Mouse (Mus musculus) hindbrain, embryonic 14.5 days (tissue): ENCODE data around the gene Gm17428. TPM values are rescaled to one million over a fixed set of nuclear protein-coding genes. Genes with fewer than 3 reads are reported as not detected.

Experiments used
- ATAC-seq: fragments of 200-750 bp; cut with Nextera tagmentation; 2 replicates; pipeline ENCODE4 v1.8.0; 2017; ENCODE audit warnings: moderate number of reproducible peaks, mild to moderate bottlenecking, moderate TSS enrichment, moderate library complexity; ENCODE audit not compliant: low FRiP score
- DNase-seq: peaks from one replicate; pipeline ENCODE4 v3.0.0-alpha.2; 2015; ENCODE audit warnings: low spot score
- H3K27ac ChIP-seq: fragments of 300-500 bp; sonication (generic); 2 replicates; pipeline ENCODE4 v1.5.1; 2014; ENCODE audit warnings: mild to moderate bottlenecking, moderate library complexity
- H3K27me3 ChIP-seq: fragments of 300-500 bp; sonication (generic); 2 replicates; pipeline ENCODE4 v1.6.1; 2014; ENCODE audit warnings: mild to moderate bottlenecking, low read length, mixed read lengths; ENCODE audit not compliant: control insufficient read depth, insufficient read depth
- H3K36me3 ChIP-seq: fragments of 300-500 bp; sonication (generic); replicated peaks from 2 replicates; pipeline ENCODE4 v1.6.1; 2014; ENCODE audit not compliant: control insufficient read depth, insufficient read depth
- H3K4me1 ChIP-seq: fragments of 300-500 bp; sonication (generic); replicated peaks from 2 replicates; pipeline ENCODE4 v1.6.1; 2014; ENCODE audit warnings: antibody characterized with exemption, low read length, mixed read lengths; ENCODE audit not compliant: control insufficient read depth, insufficient read depth
- H3K4me2 ChIP-seq: fragments of 300-500 bp; sonication (generic); replicated peaks from 2 replicates; pipeline ENCODE4 v1.6.1; 2014; ENCODE audit warnings: mild to moderate bottlenecking, moderate library complexity
- H3K4me3 ChIP-seq: fragments of 300-500 bp; sonication (generic); replicated peaks from 2 replicates; pipeline ENCODE4 v1.5.1; 2014; ENCODE audit warnings: mild to moderate bottlenecking, low read length
- H3K9ac ChIP-seq: fragments of 300-500 bp; sonication (generic); 2 replicates; pipeline ENCODE4 v1.6.1; 2014
- H3K9me3 ChIP-seq: fragments of 300-500 bp; sonication (generic); 2 replicates; pipeline ENCODE4 v1.6.1; 2016; ENCODE audit warnings: low read length; ENCODE audit not compliant: control insufficient read depth
- WGBS: fragments of 180-500 bp; shearing (Covaris S2); extraction: QIAGEN DNeasy Blood & Tissue Kit; methylation state at CpG from one replicate; pipeline ENCODE4 v1.1.7; 2014; 5-methylcytosine and 5-hydroxymethylcytosine counted together
- microRNA counts: library from miRNA; unstranded; fragments of <30 nt; microRNA quantifications from one replicate; lab custom pipeline; 2016
- microRNA-seq: library from miRNA; unstranded; fragments of <30 nt; microRNA quantifications from one replicate; pipeline ENCODE4, GENCODE M21; 2016
- polyA plus RNA-seq: library from polyadenylated mRNA; unstranded; fragments of >200 nt; fragmentation: Nextera tagmentation; extraction: Ambion mirVana; gene quantifications from 2 replicates; pipeline ENCODE4 v1.2.1, GENCODE M21; 2014

Gm17428 gene
- polyA plus RNA-seq, 1 experiment from 2014 or later = not detected

DNA sequence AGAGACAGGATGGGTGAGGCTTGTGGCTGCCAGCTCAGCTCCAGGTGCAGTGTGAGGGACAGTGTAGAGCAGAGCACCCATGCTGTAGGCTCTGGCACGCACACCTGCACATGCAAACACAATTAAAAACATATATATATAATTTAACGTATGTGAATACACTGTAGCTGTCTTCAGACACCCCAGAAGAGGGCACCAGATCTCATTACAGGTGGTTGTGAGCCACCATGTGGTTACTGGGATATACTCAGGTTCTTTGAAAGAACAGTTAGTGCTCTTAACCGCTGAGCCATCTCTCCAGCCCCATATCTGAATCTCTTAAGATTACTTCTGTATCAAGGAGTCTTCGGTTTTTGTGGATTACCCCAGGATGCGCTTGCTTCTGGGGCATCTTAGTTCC is 48.8 kb downstream of the Gm17428 start:
- H3K4me1 ChIP-seq = peaks cover 32% of the 10 kb centered on the region
- no peak for ATAC-seq
- no peak for DNase-seq
- whole genome bisulfite sequencing = 79% methylated on average over 5 of the region's 5 CpGs
- no peaks in the 10 kb centered on the region for H3K9me3 ChIP-seq
- no peak overlapping the region for H3K4me3 ChIP-seq
- no peak overlapping the region for H3K27ac ChIP-seq
- H3K27me3 ChIP-seq = no peaks in the 10 kb centered on the region; the same call in 1 of the 2 replicates
- no peak overlapping the region for H3K9ac ChIP-seq
- H3K4me2 ChIP-seq = no peak overlapping the region
- H3K36me3 ChIP-seq = peaks cover 48% of the 10 kb centered on the region

MicroRNA genes within 50 kb of the gene (microRNA counts, 519-probe panel; counts per million panel counts)
- microRNA mmu-miR-208a (lab: Ali Mortazavi, UCI) (not detected), microRNA mmu-miR-208b (lab: Ali Mortazavi, UCI) (not detected)

Small RNAs within 50 kb of the gene (microRNA-seq; reads per million reads assigned to microRNA genes)
- gene Mir208a (0.65 reads per million), gene Mir208b (4.7 reads per million, percentile 21 among the genes with 10 or more reads in this experiment)

Other genes with a start within 250 kb of the Gm17428 start
- gene Slc7a8, start 195.0 kb upstream of the Gm17428 start, polyA plus RNA-seq = 9.8 and 10.7 TPM in 2 replicates
- gene Rnf212b, start 162.8 kb upstream of the Gm17428 start, polyA plus RNA-seq = not detected in 2 replicates
- gene Homez, start 106.0 kb upstream of the Gm17428 start, polyA plus RNA-seq = 10.7 and 10.8 TPM in 2 replicates
- 5.0 and 5.7 TPM in 2 replicates for gene Ppp1r3e, start 99.4 kb upstream of the Gm17428 start, polyA plus RNA-seq
- gene Bcl2l2, start 93.6 kb upstream of the Gm17428 start, polyA plus RNA-seq = 5.2 and 5.3 TPM in 2 replicates
- gene Gm20521, start 93.5 kb upstream of the Gm17428 start, polyA plus RNA-seq = not detected in 2 replicates
- gene Pabpn1, start 84.4 kb upstream of the Gm17428 start, polyA plus RNA-seq = 141 and 159 TPM in 2 replicates
- gene Slc22a17, start 63.8 kb upstream of the Gm17428 start, polyA plus RNA-seq = 136 and 142 TPM in 2 replicates
- gene Efs, start 50.8 kb upstream of the Gm17428 start, polyA plus RNA-seq = 15.4 and 15.6 TPM in 2 replicates
- gene Il25, start 44.2 kb upstream of the Gm17428 start, polyA plus RNA-seq = 0.72 and 0.74 TPM in 2 replicates
- 11.3 and 11.4 TPM in 2 replicates for gene Cmtm5, start 40.7 kb upstream of the Gm17428 start, polyA plus RNA-seq
- 0.78 and 2.1 TPM in 2 replicates for gene Myh6, start 10.0 kb upstream of the Gm17428 start, polyA plus RNA-seq
- gene Myh7, start 17.7 kb downstream of the Gm17428 start, polyA plus RNA-seq = 5.6 and 6.7 TPM in 2 replicates
- gene Ngdn, start 38.5 kb downstream of the Gm17428 start, polyA plus RNA-seq = 42.6 and 43.1 TPM in 2 replicates
- gene Zfhx2, start 115.4 kb downstream of the Gm17428 start, polyA plus RNA-seq = 17.8 and 21.5 TPM in 2 replicates
- gene Thtpa, start 117.9 kb downstream of the Gm17428 start, polyA plus RNA-seq = 30.4 and 30.7 TPM in 2 replicates
- 6.3 and 8.6 TPM in 2 replicates for gene Ap1g2, start 129.7 kb downstream of the Gm17428 start, polyA plus RNA-seq
- 35.4 and 42.7 TPM in 2 replicates for gene Jph4, start 140.0 kb downstream of the Gm17428 start, polyA plus RNA-seq
- 1.4 and 1.8 TPM in 2 replicates for gene Dhrs2, start 245.1 kb downstream of the Gm17428 start, polyA plus RNA-seq